ENCODE assay signal across 8 mouse cellular contexts in genomic region chr1:73826243-73826930, GRCm38 (mm10).
DNase-seq lines count a peak whose midpoint lies in the region; ATAC-seq lines count a peak whose summit lies in the region.

No protein-coding gene starts in this region.

- no peaks in the 10 kb centered on the region for H3K27me3 ChIP-seq in embryonic facial prominence, embryonic 12.5 days
- H3K27me3 ChIP-seq in midbrain, embryonic 16.5 days (ENCODE audit: control insufficient read depth, insufficient read depth, low read depth, low read length), result no peaks in the 10 kb centered on the region

- 34% methylated on average over 15 of the region's 15 CpGs for WGBS in embryonic facial prominence, embryonic 12.5 days
- WGBS in midbrain, embryonic 16.5 days, result 35% methylated on average over 15 of the region's 15 CpGs

- intact Hi-C loops in left cerebral cortex, postnatal 4 days (cut with DNase I), result loop anchor here (2.0 to 10.0 kb wide), 2 partner anchors 950 to 1112 kb away; partner anchors contain the start of gene Rpl37a

- H3K27ac ChIP-seq in embryonic facial prominence, embryonic 12.5 days, result peak overlapping the region; percentile 41; the same call in 1 of the 2 replicates
- H3K27ac ChIP-seq in midbrain, embryonic 16.5 days (ENCODE audit: low read length), result peak overlapping the region; percentile 54; the same call in 1 of the 2 replicates

- H3K36me3 ChIP-seq in embryonic facial prominence, embryonic 12.5 days, result no peaks in the 10 kb centered on the region
- H3K36me3 ChIP-seq in midbrain, embryonic 16.5 days (ENCODE audit: control insufficient read depth, insufficient read depth, low read length), result no peaks in the 10 kb centered on the region

- no peak overlapping the region for H3K4me2 ChIP-seq in embryonic facial prominence, embryonic 12.5 days (replicated peaks)
- H3K4me2 ChIP-seq in midbrain, embryonic 16.5 days (ENCODE audit: low read length), result peak overlapping the region; percentile 30; the same call in 1 of the 2 replicates

- peak; percentile 55 for DNase-seq in 416B (ENCODE audit: low read depth)
- DNase-seq in adrenal gland, postnatal 36 days, result peak; percentile 87 to 90
- DNase-seq in heart, adult 18-20 months, result peak; percentile 79 to 94
- peak; percentile 91 for DNase-seq in kidney, adult 18-20 months
- peak; percentile 89 for DNase-seq in left cerebral cortex, postnatal 4 days
- DNase-seq in spleen, postnatal 36 days (ENCODE audit: low spot score in 2 of 2), result peak; percentile 64 to 68

- no peak overlapping the region for H3K9ac ChIP-seq in embryonic facial prominence, embryonic 12.5 days
- H3K9ac ChIP-seq in midbrain, embryonic 16.5 days (ENCODE audit: low read depth, low read length), result peak overlapping the region; percentile 48; the same call in 1 of the 2 replicates

- peak; percentile 33; the same call in 1 of the 2 replicates for ATAC-seq in embryonic facial prominence, embryonic 12.5 days (ENCODE audit: insufficient number of reproducible peaks, insufficient read depth, low FRiP score, low TSS enrichment)
- ATAC-seq in midbrain, embryonic 16.5 days, result peak; percentile 87

- no peaks in the 10 kb centered on the region for H3K9me3 ChIP-seq in embryonic facial prominence, embryonic 12.5 days
- H3K9me3 ChIP-seq in midbrain, embryonic 16.5 days (replicated peaks; ENCODE audit: control insufficient read depth, low read length, poor library complexity, severe bottlenecking), result no peaks in the 10 kb centered on the region

- H3K4me3 ChIP-seq in embryonic facial prominence, embryonic 12.5 days, result no peak overlapping the region
- H3K4me3 ChIP-seq in midbrain, embryonic 16.5 days (ENCODE audit: low read depth, low read length), result no peak overlapping the region

- H3K4me1 ChIP-seq in embryonic facial prominence, embryonic 12.5 days, result peaks cover 26% of the 10 kb centered on the region
- peaks cover 5% of the 10 kb centered on the region; the same call in 1 of the 2 replicates for H3K4me1 ChIP-seq in midbrain, embryonic 16.5 days (ENCODE audit: control insufficient read depth, insufficient read depth, low read length)
